Mouse (Mus musculus): Measurements from ENCODE around the gene Gm28827. TPM values are rescaled to one million over a fixed set of nuclear protein-coding genes. Genes with fewer than 3 reads are reported as not detected.
"Not testable (repeated sequence)": the region's sequence is repeated elsewhere in the genome, so short reads cannot be mapped to it uniquely, and the experiment has no call there.

The Gm28827 gene
- total RNA-seq (2021), result not detected
- long read RNA-seq, experiment 1, result 0 reads
- long read RNA-seq, experiment 2, result 0 reads

DNA sequence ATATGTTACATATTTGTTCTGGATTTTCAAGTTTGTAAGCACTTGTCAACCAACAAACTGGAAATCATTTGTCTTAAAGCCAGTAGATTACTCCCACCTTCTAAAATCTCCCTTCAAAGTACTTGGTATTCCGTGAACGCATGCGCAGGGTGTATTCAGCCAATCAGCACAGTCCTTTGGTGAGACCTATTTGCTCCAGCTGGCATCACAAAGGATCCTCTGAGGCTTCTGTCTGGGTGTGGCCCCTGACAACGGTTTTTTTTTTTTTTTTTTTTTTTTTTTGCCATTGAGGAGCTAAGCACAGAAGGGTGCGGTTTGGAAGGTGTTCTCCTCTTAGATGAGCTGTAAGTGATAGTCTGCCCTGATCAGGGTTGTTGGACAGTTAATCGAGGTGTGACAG lies at the start of gene Gm28827:
Gene Gm28827 (plus strand): TSS at position 301 of the 400 bp plus-strand sequence.
- H3K27ac ChIP-seq; DNase-seq (ENCODE audit: low spot score in 2 of 2): not testable (repeated sequence)

More for the DNA sequence above, at the start of gene Gm28827:
- not testable (repeated sequence) for H3K4me3 ChIP-seq
